Mouse (Mus musculus): Measurements from ENCODE around the gene Dnah11.

GRCm38 (mm10) chr12:117884627-117885026 is 314.2 kb downstream of the Dnah11 start:
- TF ChIP-seq CTCF (IDR thresholded peaks at IDR 0.05; ENCODE audit: control insufficient read depth, insufficient read depth, low read length) = no peak
- no peak for TF ChIP-seq POLR2A (IDR thresholded peaks at IDR 0.05; ENCODE audit: borderline replicate concordance, control insufficient read depth, low read depth, low read length)
